Mouse (Mus musculus) B cell, adult (primary cell): ENCODE measurements around the gene Smim1. TPM values are rescaled to one million over a fixed set of nuclear protein-coding genes. Genes with fewer than 3 reads are reported as not detected.

Source experiments
- total RNA-seq: library from RNA; stranded (reverse); gene quantifications from 4 replicates; pipeline ENCODE4 v1.2.4, GENCODE M21; 2023; ENCODE audit not compliant: inconsistent age

Smim1 gene
- not detected in 4 replicates for total RNA-seq

GRCm38 (mm10) chr4:154025641-154026440 is at the start of gene Smim1:
Gene Smim1, minus strand, starts transcription at chr4:154026230.

DNA sequence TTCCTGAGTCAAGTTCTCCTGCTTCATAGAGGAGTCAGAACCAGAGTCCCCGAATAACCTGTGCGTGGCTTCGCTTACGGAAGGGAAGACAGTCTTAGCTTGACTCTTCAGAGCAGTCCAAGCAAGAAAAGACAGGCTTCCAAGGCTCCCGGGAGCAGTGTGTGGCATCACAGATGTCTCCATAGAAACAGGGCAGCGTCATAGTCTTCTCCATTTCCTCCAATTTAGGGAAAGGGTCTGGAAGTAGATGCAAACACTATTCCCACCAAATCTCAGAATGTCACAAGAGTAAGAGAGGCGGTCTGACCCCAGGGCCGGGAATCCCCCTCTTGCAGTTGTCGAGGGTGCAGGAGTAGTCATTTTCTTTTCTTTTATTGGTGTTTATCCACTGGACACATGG is 16.5 kb upstream of the Smim1 start, which contains the start of gene Ccdc27:
Gene Ccdc27 (minus strand): TSS at position 101 of the 400 bp plus-strand sequence.

GRCm38 (mm10) chr4:154011646-154012089 is 14.4 kb downstream of the Smim1 start, which contains the start of gene Lrrc47:
Gene Lrrc47, plus strand, starts transcription at chr4:154011731.

GRCm38 (mm10) chr4:153974431-153975291 is 51.4 kb downstream of the Smim1 start, which contains the start of the genes Dffb and Cep104:
Gene Dffb, minus strand, starts transcription at chr4:153975126.
Gene Cep104, plus strand, starts transcription at chr4:153975194.

Other genes with a start within 250 kb of the Smim1 start
- gene A430005L14Rik, start 69.0 kb downstream of the Smim1 start, total RNA-seq = 14.5 to 24.7 TPM (median 21.5 TPM) in 4 replicates
- gene Dffb, start 51.1 kb downstream of the Smim1 start, total RNA-seq = 21.7 to 25.0 TPM (median 21.8 TPM) in 4 replicates
- gene Cep104, start 51.0 kb downstream of the Smim1 start, total RNA-seq = 21.9 to 31.0 TPM (median 22.8 TPM) in 4 replicates
- gene Lrrc47, start 14.5 kb downstream of the Smim1 start, total RNA-seq = 67.0 to 79.5 TPM (median 75.2 TPM) in 4 replicates
- gene Ccdc27, start 16.4 kb upstream of the Smim1 start, total RNA-seq = not detected in 4 replicates
- gene Trp73, start 114.0 kb upstream of the Smim1 start, total RNA-seq = not detected in 4 replicates
- gene Wrap73, start 116.1 kb upstream of the Smim1 start, total RNA-seq = 14.8 to 25.0 TPM (median 18.3 TPM) in 4 replicates
- gene Tprgl, start 134.4 kb upstream of the Smim1 start, total RNA-seq = 113 to 127 TPM (median 116 TPM) in 4 replicates
- gene Megf6, start 144.5 kb upstream of the Smim1 start, total RNA-seq = not detected in 4 replicates